Mouse (Mus musculus) embryonic facial prominence, embryonic 11.5 days (tissue): ENCODE results near the gene Lrba. TPM values are rescaled to one million over a fixed set of nuclear protein-coding genes. Genes with fewer than 3 reads are reported as not detected.

ENCODE experiments used
- ATAC-seq: fragments of 200-750 bp; cut with Nextera tagmentation; replicated peaks from 2 replicates; pipeline ENCODE4 v1.8.0; 2017; ENCODE audit warnings: low read depth; ENCODE audit not compliant: insufficient number of reproducible peaks, low FRiP score, low TSS enrichment
- DNase-seq: peaks from one replicate; pipeline ENCODE4 v3.0.0-alpha.2; 2015; ENCODE audit warnings: low spot score
- H3K27ac ChIP-seq: fragments of 300-500 bp; sonication (generic); replicated peaks from 2 replicates; pipeline ENCODE4 v1.5.1; 2014; ENCODE audit warnings: mild to moderate bottlenecking, low read depth, low read length, control low read depth
- H3K27me3 ChIP-seq: fragments of 300-500 bp; sonication (generic); 2 replicates; pipeline ENCODE4 v1.6.1; 2014; ENCODE audit warnings: mild to moderate bottlenecking, low read length, moderate library complexity, mixed read lengths; ENCODE audit not compliant: control insufficient read depth, insufficient read depth
- H3K36me3 ChIP-seq: fragments of 300-500 bp; sonication (generic); replicated peaks from 2 replicates; pipeline ENCODE4 v1.6.1; 2014; ENCODE audit warnings: low read depth, mild to moderate bottlenecking, low read length, moderate library complexity, mixed read lengths; ENCODE audit not compliant: control insufficient read depth, insufficient read depth
- H3K4me1 ChIP-seq: fragments of 300-500 bp; sonication (generic); 2 replicates; pipeline ENCODE4 v1.6.1; 2014; ENCODE audit warnings: low read length, mixed read lengths; ENCODE audit not compliant: control insufficient read depth, insufficient read depth
- H3K4me2 ChIP-seq: fragments of 300-500 bp; sonication (generic); 2 replicates; pipeline ENCODE4 v1.6.1; 2014; ENCODE audit warnings: low read depth, mild to moderate bottlenecking, control low read depth, low read length, moderate library complexity
- H3K4me3 ChIP-seq: fragments of 300-500 bp; sonication (generic); 2 replicates; pipeline ENCODE4 v1.5.1; 2014; ENCODE audit warnings: low read depth, low read length, control low read depth
- H3K9ac ChIP-seq: fragments of 300-500 bp; sonication (generic); replicated peaks from 2 replicates; pipeline ENCODE4 v1.6.1; 2014; ENCODE audit warnings: mild to moderate bottlenecking, control low read depth, low read length
- H3K9me3 ChIP-seq: fragments of 300-500 bp; sonication (generic); replicated peaks from 2 replicates; pipeline ENCODE4 v1.6.1; 2016; ENCODE audit warnings: mild to moderate bottlenecking, low read length, inconsistent platforms, mixed read lengths; ENCODE audit not compliant: control insufficient read depth
- WGBS: fragments of 180-500 bp; shearing (Covaris S2); extraction: QIAGEN DNeasy Blood & Tissue Kit; methylation state at CpG from one replicate; pipeline ENCODE4 v1.1.7; 2014; 5-methylcytosine and 5-hydroxymethylcytosine counted together
- polyA plus RNA-seq: library from polyadenylated mRNA; unstranded; fragments of >200 nt; fragmentation: Nextera tagmentation; extraction: Ambion mirVana; gene quantifications from 2 replicates; pipeline ENCODE4 v1.2.1, GENCODE M21; 2014

Gene Lrba
- polyA plus RNA-seq, 1 experiment from 2014 or later: 8.9 TPM

- H3K9me3 ChIP-seq: no peaks in the 10 kb centered on the region
- no peaks in the 10 kb centered on the region for H3K27me3 ChIP-seq
- WGBS: 63% methylated on average over 10 of the region's 10 CpGs
- no peak overlapping the region for H3K4me3 ChIP-seq
- no peak overlapping the region for H3K4me2 ChIP-seq
- no peak overlapping the region for H3K27ac ChIP-seq
- no peak overlapping the region for H3K9ac ChIP-seq
- ATAC-seq (no peak), DNase-seq (no peak)
- no peaks in the 10 kb centered on the region; the same call in 1 of the 2 replicates for H3K4me1 ChIP-seq
- no peaks in the 10 kb centered on the region for H3K36me3 ChIP-seq
Measured at GRCm38 (mm10) chr3:86820344-86820743, 595.9 kb downstream of the Lrba start.

GRCm38 (mm10) chr3:86821383-86821782 lies 596.9 kb downstream of the Lrba start:
- no peak for ATAC-seq
- Histone ChIP-seq H3K27ac (no peak overlapping the region), H3K9me3 (no peaks in the 10 kb centered on the region), H3K4me2 (no peak overlapping the region), H3K4me1 (no peaks in the 10 kb centered on the region; the same call in 1 of the 2 replicates), H3K27me3 (no peaks in the 10 kb centered on the region), H3K4me3 (no peak overlapping the region), H3K9ac (no peak overlapping the region), H3K36me3 (no peaks in the 10 kb centered on the region)
- no peak for DNase-seq
- WGBS: 53% methylated on average over 3 of the region's 3 CpGs

- H3K9me3 ChIP-seq: no peaks in the 10 kb centered on the region
- H3K4me1 ChIP-seq: no peaks in the 10 kb centered on the region
- no peak overlapping the region for H3K27ac ChIP-seq
- no peak overlapping the region for H3K4me3 ChIP-seq
- H3K36me3 ChIP-seq: no peaks in the 10 kb centered on the region
- H3K27me3 ChIP-seq: no peaks in the 10 kb centered on the region
- H3K4me2 ChIP-seq: no peak overlapping the region
- no peak overlapping the region for H3K9ac ChIP-seq
- 91% methylated on average over 3 of the region's 3 CpGs for WGBS
- ATAC-seq (no peak), DNase-seq (no peak)
Measured at GRCm38 (mm10) chr3:86827506-86827905, 603.0 kb downstream of the Lrba start.

GRCm38 (mm10) chr3:86832115-86832514 lies 607.6 kb downstream of the Lrba start:
- no peak overlapping the region for H3K4me3 ChIP-seq
- H3K36me3 ChIP-seq: no peaks in the 10 kb centered on the region
- no peaks in the 10 kb centered on the region for H3K27me3 ChIP-seq
- H3K4me1 ChIP-seq: no peaks in the 10 kb centered on the region
- 70% methylated on average over 8 of the region's 8 CpGs for WGBS
- DNase-seq (no peak), ATAC-seq (no peak)
- no peak overlapping the region for H3K9ac ChIP-seq
- H3K9me3 ChIP-seq: no peaks in the 10 kb centered on the region
- no peak overlapping the region for H3K4me2 ChIP-seq
- no peak overlapping the region for H3K27ac ChIP-seq

Other genes with a start within 250 kb of the Lrba start
- gene Prss48, start 222.2 kb upstream of the Lrba start, polyA plus RNA-seq: not detected in 2 replicates
- gene Rps3a1, start 82.0 kb upstream of the Lrba start, polyA plus RNA-seq: 1,393 and 1,448 TPM in 2 replicates